Mouse (Mus musculus): ENCODE results near the gene Ccsap.
A peak's percentile ranks its signal among the peaks of the same experiment; 100 is the strongest.

GRCm38 (mm10) chr8:123832757-123833156 is 27.3 kb downstream of the Ccsap start:
- TF ChIP-seq CTCF (IDR thresholded peaks at IDR 0.05; ENCODE audit: borderline replicate concordance, extremely low read depth, insufficient read depth, insufficient read length), result peak; percentile 58; the same call in 1 of the 2 replicates
- TF ChIP-seq POLR2A (IDR thresholded peaks at IDR 0.05; ENCODE audit: borderline replicate concordance, extremely low read depth, insufficient read depth, insufficient read length, poor library complexity, severe bottlenecking), result no peak
